Mouse (Mus musculus) thymus, adult 2 months (tissue): Measurements from ENCODE around the gene Pde4d.

ENCODE experiments used
- CTCF ChIP-seq: fragments of 200-500 bp; IDR thresholded peaks from 2 replicates; pipeline ENCODE4 v1.5.1; 2012; ENCODE audit warnings: mild to moderate bottlenecking, control low read depth, low read length, moderate library complexity, borderline replicate concordance; ENCODE audit not compliant: control insufficient read depth, poor library complexity, insufficient read depth; ENCODE audit errors: extremely low read depth
- POLR2A ChIP-seq: fragments of 200-500 bp; IDR thresholded peaks from 2 replicates; pipeline ENCODE4 v1.6.1; 2012; ENCODE audit warnings: mild to moderate bottlenecking, low read length, control low read depth, moderate library complexity; ENCODE audit not compliant: control insufficient read depth, poor library complexity, insufficient read depth; ENCODE audit errors: extremely low read depth

- TF ChIP-seq CTCF (no peak), POLR2A (no peak)
Measured at GRCm38 (mm10) chr13:109491829-109492228, 1042.1 kb downstream of the Pde4d start.
